Mouse (Mus musculus) heart, embryonic 15.5 days (tissue): ENCODE results near the gene Hdac8. TPM values are rescaled to one million over a fixed set of nuclear protein-coding genes. Genes with fewer than 3 reads are reported as not detected.

ENCODE experiments used
- ATAC-seq: fragments of 200-750 bp; cut with Nextera tagmentation; replicated peaks from 2 replicates; pipeline ENCODE4 v1.8.0; 2017; ENCODE audit warnings: low read depth, moderate TSS enrichment; ENCODE audit not compliant: insufficient number of reproducible peaks, insufficient read depth, low FRiP score
- H3K27ac ChIP-seq: fragments of 300-500 bp; sonication (generic); 2 replicates; pipeline ENCODE4 v1.5.1; 2015; ENCODE audit warnings: mild to moderate bottlenecking, inconsistent platforms
- H3K27me3 ChIP-seq: fragments of 300-500 bp; sonication (generic); 2 replicates; pipeline ENCODE4 v1.6.1; 2015; ENCODE audit warnings: inconsistent platforms
- H3K36me3 ChIP-seq: fragments of 300-500 bp; sonication (generic); 2 replicates; pipeline ENCODE4 v1.6.1; 2015; ENCODE audit warnings: mild to moderate bottlenecking, inconsistent platforms
- H3K4me1 ChIP-seq: fragments of 300-500 bp; sonication (generic); replicated peaks from 2 replicates; pipeline ENCODE4 v1.6.1; 2015; ENCODE audit warnings: inconsistent platforms
- H3K4me2 ChIP-seq: fragments of 300-500 bp; sonication (generic); 2 replicates; pipeline ENCODE4 v1.6.1; 2015; ENCODE audit warnings: inconsistent platforms, mild to moderate bottlenecking, moderate library complexity
- H3K4me3 ChIP-seq: fragments of 300-500 bp; sonication (generic); 2 replicates; pipeline ENCODE4 v1.5.1; 2015; ENCODE audit warnings: mild to moderate bottlenecking, inconsistent platforms
- H3K9ac ChIP-seq: fragments of 300-500 bp; sonication (generic); 2 replicates; pipeline ENCODE4 v1.6.1; 2015; ENCODE audit warnings: mild to moderate bottlenecking, inconsistent platforms
- H3K9me3 ChIP-seq: fragments of 300-500 bp; sonication (generic); replicated peaks from 2 replicates; pipeline ENCODE4 v1.6.1; 2016; ENCODE audit warnings: inconsistent platforms
- WGBS: fragments of 180-500 bp; shearing (Covaris S2); methylation state at CpG from one replicate; pipeline ENCODE4 v1.1.7; 2015; ENCODE audit warnings: mixed read lengths; 5-methylcytosine and 5-hydroxymethylcytosine counted together
- polyA plus RNA-seq: library from polyadenylated mRNA; unstranded; fragments of >200 nt; fragmentation: Nextera tagmentation; extraction: Ambion mirVana; gene quantifications from 2 replicates; pipeline ENCODE4 v1.2.1, GENCODE M21; 2015

Gene Hdac8
- polyA plus RNA-seq: 5.4 and 6.1 TPM in 2 replicates

DNA sequence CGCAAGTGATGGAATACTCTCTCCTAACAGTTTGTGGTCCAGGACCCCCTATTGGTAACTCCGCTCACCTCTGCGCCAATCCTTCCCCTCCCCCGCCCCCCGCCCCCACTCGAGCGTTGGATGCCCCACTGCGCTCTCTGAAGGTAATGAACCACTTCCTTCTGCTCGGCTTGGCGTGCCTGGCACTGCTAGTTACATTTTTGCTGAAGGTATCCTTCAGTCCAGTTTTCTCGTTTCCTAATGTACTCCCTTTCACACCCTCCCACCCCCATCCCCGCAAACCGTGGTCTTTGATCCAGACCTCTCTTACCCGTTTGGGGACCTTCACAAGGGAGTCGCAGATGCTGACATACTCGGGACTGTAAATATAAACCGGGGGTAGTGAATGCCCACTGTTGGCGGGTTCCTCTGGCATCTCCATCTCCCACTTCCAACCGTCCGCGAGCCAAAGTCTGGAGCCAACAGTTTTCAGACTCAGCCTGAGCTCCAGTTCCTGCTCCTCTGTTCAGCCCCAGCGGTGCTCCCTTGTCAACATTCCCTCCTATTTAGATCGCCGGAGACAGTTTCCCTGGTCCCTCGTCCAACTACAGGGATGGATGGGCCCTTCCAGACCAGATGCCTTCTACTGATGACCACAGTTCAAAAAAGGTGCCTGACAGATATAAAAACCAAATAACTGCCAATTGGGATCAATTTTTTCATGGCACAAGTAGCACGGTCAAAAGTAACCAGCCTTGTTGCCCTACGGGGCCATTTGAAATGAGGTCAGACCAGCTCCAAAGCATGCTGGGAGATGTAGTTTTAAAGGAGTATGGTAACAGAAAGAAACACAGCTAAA, at the start of gene Hdac8:
Hdac8 (minus strand) TSS at position 716 of the 838 bp plus-strand sequence.
- Histone ChIP-seq H3K4me2 (peak within 1 kb of the TSS; percentile 61), H3K9ac (peak within 1 kb of the TSS; percentile 46)
- WGBS: 8% methylated on average over 27 of the region's 27 CpGs

DNA sequence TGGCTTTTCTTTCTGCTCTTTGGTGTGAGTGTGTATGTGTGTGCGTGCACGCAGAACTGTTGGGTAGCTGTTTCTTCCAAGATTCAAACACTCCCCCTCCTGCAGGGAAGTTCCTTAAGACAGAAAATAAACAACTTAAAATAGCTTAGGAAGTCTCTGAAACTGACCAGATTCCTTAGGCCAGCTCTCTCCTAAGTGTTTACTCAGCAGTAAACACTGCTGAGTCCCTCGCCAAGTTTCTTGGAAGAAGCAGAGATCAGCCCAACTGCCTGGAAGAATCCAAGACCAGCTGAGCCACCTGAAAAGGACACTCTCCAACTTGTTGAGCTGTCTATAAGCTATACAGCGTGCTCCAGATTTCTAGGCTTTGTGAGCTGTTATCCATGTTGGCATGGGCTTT, 4.0 kb upstream of the Hdac8 start:
- ATAC-seq: no peak
- H3K9ac ChIP-seq: no peak overlapping the region
- WGBS: 59% methylated on average over 4 of the region's 4 CpGs

More for the DNA sequence above, at the start of gene Hdac8:
- H3K4me3 ChIP-seq: peak within 1 kb of the TSS; percentile 61
- ATAC-seq: peak; percentile 82
- no peaks in the 10 kb centered on the region for H3K36me3 ChIP-seq
- no peaks in the 10 kb centered on the region for H3K9me3 ChIP-seq
- peaks cover 3% of the 10 kb centered on the region; the same call in 1 of the 2 replicates for H3K4me1 ChIP-seq
- peak within 1 kb of the TSS; percentile 46 for H3K27ac ChIP-seq
- 0 out of 2 replicates have a peak, but pooled peaks cover 6% of the 10 kb centered on the region for H3K27me3 ChIP-seq

DNA sequence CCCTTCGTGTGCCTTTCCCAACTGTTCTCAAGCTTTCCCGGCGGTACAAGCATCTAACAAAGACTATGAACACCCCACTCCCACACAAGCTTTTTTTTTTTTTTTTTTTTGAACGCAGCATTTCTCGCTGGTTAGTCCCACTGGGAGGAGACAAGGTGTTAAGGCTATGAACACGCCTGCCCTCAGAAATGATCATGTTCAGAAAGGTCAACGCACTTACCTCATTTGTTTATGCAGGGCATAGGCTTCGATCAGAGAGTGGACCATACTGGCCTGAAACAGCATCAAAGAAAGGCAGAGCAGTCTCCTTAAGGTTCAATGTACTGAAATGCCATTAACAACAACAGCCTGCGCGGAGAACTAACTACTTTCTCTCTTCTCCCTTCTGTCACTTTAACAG, 980 bp downstream of the Hdac8 start:
- peak overlapping the region; percentile 61 for H3K4me3 ChIP-seq
- H3K36me3 ChIP-seq: no peaks in the 10 kb centered on the region
- H3K9ac ChIP-seq: peak overlapping the region; percentile 46
- H3K4me1 ChIP-seq: peaks cover 3% of the 10 kb centered on the region; the same call in 1 of the 2 replicates
- peak overlapping the region; percentile 61 for H3K4me2 ChIP-seq
- H3K27me3 ChIP-seq: 0 out of 2 replicates have a peak, but pooled peaks cover 6% of the 10 kb centered on the region
- ATAC-seq: no peak
- WGBS: 27% methylated on average over 10 of the region's 10 CpGs
- no peaks in the 10 kb centered on the region for H3K9me3 ChIP-seq
- no peak overlapping the region for H3K27ac ChIP-seq

More for the DNA sequence above, 4.0 kb upstream of the Hdac8 start:
- Histone ChIP-seq H3K27ac (no peak overlapping the region), H3K9me3 (no peaks in the 10 kb centered on the region), H3K27me3 (0 out of 2 replicates have a peak, but pooled peaks cover 6% of the 10 kb centered on the region), H3K4me2 (no peak overlapping the region), H3K4me3 (no peak overlapping the region), H3K36me3 (no peaks in the 10 kb centered on the region), H3K4me1 (peaks cover 3% of the 10 kb centered on the region; the same call in 1 of the 2 replicates)

DNA sequence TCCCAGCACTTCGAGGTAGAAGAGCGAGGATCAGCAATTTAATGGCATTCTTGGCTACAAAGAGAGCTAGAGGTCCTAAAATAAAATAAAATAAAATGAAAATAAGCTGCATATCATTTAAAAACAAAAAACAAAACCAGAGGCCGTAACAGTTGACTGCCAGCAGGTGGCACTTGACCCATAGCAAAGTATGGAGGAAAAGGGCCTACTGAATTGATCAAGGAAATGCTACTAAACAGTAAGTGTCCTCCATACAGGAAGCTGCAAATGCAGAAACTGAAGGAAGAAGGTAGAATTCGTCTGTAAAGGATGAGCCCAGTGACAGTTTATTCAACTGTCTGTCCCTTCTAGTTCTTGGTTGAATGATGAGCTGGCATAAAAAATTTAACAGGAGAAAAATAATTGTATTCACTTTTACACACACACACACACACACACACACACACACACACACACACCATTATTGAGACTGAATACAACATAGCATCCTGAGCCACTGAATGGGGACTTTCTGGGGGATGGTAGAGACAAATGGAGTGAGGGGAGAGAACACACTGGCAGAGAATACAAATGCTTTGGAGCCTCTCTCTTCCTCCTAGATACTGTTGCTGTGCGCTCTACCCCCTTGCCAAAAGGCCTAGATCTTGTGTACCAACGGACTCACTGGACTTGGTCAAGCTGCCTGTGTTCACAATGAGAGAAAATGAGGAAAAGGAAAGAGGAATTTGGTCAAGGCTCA, 11.0 kb downstream of the Hdac8 start:
- H3K4me1 ChIP-seq: no peaks in the 10 kb centered on the region
- no peaks in the 10 kb centered on the region for H3K9me3 ChIP-seq
- no peak for ATAC-seq
- no peak overlapping the region for H3K4me3 ChIP-seq
- 55% methylated on average over 6 of the region's 6 CpGs for WGBS
- H3K36me3 ChIP-seq: no peaks in the 10 kb centered on the region
- no peak overlapping the region for H3K4me2 ChIP-seq
- no peak overlapping the region for H3K9ac ChIP-seq
- H3K27me3 ChIP-seq: no peaks in the 10 kb centered on the region
- H3K27ac ChIP-seq: no peak overlapping the region

DNA sequence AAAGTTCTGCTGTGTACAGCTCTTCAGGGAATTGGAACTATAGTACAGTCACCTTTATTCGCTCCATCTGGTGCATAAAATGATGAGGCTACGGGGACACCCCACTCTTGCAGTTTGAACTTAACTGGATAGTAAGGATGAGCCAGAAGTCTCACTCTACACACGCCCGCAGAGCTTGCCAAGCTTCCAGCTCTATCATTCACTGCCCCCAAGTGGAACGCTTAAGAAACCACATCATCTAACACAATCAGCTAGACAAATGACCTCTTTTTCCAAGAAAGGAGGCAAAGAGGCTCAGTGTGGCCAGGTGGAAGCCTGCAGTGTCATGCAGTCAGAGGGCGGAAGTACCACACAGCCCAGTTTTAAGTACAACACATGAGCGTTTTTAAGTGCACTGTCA, 19.6 kb downstream of the Hdac8 start:
- Histone ChIP-seq H3K4me2 (no peak overlapping the region), H3K9ac (no peak overlapping the region), H3K27ac (no peak overlapping the region), H3K9me3 (no peaks in the 10 kb centered on the region), H3K27me3 (no peaks in the 10 kb centered on the region), H3K36me3 (no peaks in the 10 kb centered on the region), H3K4me3 (no peak overlapping the region), H3K4me1 (no peaks in the 10 kb centered on the region)
- no peak for ATAC-seq
- 81% methylated on average over 7 of the region's 7 CpGs for WGBS

DNA sequence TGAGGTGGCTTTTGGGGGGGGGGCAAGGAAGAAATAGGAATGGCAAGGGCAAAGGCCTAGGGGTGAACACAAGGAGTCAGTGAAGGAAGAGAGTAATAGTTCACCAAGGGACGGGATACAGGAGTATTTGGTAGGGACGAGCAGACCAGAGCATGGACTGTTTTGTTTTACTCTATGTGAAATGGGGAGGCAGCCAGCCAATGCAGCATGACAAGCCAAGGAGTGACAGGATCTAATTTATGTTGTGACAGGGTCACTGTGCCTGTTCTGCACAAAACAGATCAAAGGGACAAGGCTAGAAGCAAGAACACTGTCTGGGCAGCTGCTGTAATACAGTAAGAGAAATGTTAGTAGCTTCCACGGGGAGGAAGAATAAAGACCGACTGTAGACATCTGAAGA, 25.5 kb downstream of the Hdac8 start:
- no peak overlapping the region for H3K9ac ChIP-seq
- H3K27me3 ChIP-seq: no peaks in the 10 kb centered on the region
- no peak overlapping the region for H3K27ac ChIP-seq
- no peak for ATAC-seq
- no peaks in the 10 kb centered on the region for H3K4me1 ChIP-seq
- no peak overlapping the region for H3K4me2 ChIP-seq
- 55% methylated on average over 4 of the region's 4 CpGs for WGBS
- H3K36me3 ChIP-seq: no peaks in the 10 kb centered on the region
- H3K9me3 ChIP-seq: no peaks in the 10 kb centered on the region
- no peak overlapping the region for H3K4me3 ChIP-seq

DNA sequence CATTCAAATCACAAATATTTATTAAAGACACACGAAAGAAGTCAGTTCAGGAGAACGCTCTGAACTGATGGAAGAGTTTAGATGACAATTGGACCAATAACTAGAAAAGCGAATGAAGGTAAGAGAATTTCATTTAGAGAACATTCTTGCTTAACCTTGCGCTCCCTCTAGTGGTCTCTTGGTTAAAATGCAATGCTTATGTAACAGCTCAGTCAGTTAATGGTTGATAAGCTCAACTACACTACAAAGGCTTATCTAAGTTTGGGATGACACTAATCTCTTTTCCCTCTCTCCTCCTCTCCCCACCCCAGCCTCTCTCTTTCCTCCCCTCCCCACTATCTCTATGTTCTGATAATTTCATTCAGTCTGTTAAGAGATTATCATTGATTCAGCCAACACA, 26.2 kb downstream of the Hdac8 start:
- Histone ChIP-seq H3K4me1 (no peaks in the 10 kb centered on the region), H3K4me2 (no peak overlapping the region), H3K27ac (no peak overlapping the region), H3K36me3 (no peaks in the 10 kb centered on the region), H3K27me3 (no peaks in the 10 kb centered on the region), H3K9me3 (no peaks in the 10 kb centered on the region), H3K9ac (no peak overlapping the region), H3K4me3 (no peak overlapping the region)
- WGBS: 24% methylated on average over 4 of the region's 4 CpGs
- no peak for ATAC-seq

DNA sequence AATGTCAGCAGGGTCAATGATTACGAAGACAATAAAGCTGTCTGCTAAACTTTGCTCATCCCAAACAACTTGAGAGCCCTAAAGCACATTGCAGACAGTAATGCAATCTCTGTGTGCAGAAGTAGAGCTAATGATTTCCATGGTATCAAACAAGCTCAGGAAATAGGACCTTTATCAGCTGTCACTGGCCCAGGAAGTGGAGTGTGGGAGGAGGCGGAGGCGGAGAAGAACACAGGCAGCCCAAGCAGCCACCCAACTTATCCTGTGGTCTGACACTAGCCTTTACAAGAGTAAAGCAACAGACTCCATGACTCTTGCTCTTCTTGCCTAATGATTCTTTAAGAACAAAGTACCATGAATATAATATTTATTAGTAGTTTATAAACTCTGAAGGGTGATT, 26.7 kb downstream of the Hdac8 start:
- no peak overlapping the region for H3K4me2 ChIP-seq
- no peaks in the 10 kb centered on the region for H3K36me3 ChIP-seq
- no peaks in the 10 kb centered on the region for H3K4me1 ChIP-seq
- 55% methylated on average over 3 of the region's 3 CpGs for WGBS
- no peak for ATAC-seq
- no peak overlapping the region for H3K27ac ChIP-seq
- no peaks in the 10 kb centered on the region for H3K27me3 ChIP-seq
- no peak overlapping the region for H3K9ac ChIP-seq
- H3K4me3 ChIP-seq: no peak overlapping the region
- H3K9me3 ChIP-seq: no peaks in the 10 kb centered on the region

DNA sequence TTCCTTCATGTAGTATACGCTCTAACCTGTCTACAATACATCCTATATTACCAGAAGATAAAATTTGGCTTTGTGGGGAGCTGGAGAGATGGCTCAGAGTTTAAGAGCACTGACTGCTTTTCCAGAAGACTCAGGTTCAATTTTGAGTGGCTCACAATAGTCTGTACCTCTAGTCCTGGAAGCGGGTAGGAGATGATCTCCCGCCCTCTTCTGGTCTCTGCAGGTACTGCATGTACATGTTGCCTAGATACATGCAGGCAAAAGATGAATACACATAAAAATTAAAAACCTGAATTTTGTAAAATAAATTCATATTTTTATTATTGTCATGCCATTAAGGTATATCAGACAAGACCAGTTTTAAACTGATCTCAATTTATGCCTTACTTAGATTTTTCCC, 28.4 kb downstream of the Hdac8 start:
- no peak overlapping the region for H3K4me3 ChIP-seq
- H3K9me3 ChIP-seq: no peaks in the 10 kb centered on the region
- H3K4me2 ChIP-seq: no peak overlapping the region
- no peak for ATAC-seq
- H3K27ac ChIP-seq: no peak overlapping the region
- no peak overlapping the region for H3K9ac ChIP-seq
- no peaks in the 10 kb centered on the region for H3K27me3 ChIP-seq
- 28% methylated on average over 3 of the region's 3 CpGs for WGBS
- no peaks in the 10 kb centered on the region for H3K36me3 ChIP-seq
- H3K4me1 ChIP-seq: no peaks in the 10 kb centered on the region

DNA sequence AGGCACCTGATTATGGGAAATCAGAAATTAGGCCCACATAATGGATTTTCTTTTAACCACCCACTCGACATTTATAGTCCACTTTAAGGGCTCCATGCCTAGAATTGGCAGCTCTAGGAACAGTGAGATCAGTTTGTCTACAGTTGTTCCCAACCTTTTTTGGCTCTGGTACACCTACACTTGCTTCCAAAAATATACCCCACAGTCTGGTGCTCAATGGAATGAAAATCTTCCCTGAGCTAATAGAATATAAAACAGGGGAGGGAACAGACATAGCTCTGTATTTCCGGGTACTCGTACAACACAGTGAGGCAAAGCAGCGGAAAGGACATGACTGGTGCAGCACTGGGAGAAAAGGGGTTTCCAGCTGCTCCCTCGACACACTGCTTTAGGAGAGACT, 29.6 kb downstream of the Hdac8 start:
- Histone ChIP-seq H3K36me3 (no peaks in the 10 kb centered on the region), H3K4me1 (no peaks in the 10 kb centered on the region), H3K27me3 (no peaks in the 10 kb centered on the region), H3K9me3 (no peaks in the 10 kb centered on the region), H3K4me3 (no peak overlapping the region), H3K4me2 (no peak overlapping the region), H3K27ac (peak overlapping the region; percentile 62), H3K9ac (no peak overlapping the region)
- ATAC-seq: 0 out of 2 replicates have a peak, but pooled peaks have one; percentile 50
- WGBS: 61% methylated on average over 5 of the region's 5 CpGs

DNA sequence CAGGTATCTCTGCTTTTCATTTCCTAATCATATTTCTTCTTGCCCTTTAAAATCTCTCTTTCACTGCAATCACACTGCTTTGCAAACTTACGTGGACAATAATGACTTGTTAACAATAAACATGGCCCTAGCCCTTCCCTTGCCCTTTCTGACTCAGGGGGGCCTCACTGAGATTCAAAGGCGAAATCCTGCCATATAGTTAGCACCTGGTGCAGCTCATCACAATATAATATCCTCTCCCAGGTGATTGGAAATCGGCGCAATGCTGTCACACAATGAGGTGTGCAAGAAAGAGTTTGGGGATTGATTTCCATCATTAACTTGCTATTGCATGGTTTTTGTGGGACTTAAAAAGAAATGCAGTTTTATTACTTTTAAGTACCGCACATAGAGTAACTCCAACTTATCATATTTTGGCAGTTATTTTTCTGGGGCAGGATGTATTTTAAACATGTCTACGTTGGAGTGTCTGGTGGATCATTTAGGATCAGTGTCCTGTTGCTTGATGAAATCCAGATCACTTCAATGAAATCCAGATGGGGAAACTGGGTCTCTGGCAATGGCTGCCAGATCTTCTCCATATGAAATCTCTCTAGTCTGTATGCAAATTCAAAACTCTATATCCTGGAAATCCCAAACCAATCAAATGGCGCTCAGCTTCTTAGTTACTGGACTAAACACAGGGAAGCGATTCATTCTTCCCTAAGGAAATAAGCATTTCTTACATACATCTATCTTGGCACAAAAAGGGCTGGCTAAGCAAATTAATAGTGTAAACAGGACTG, 86.6 kb downstream of the Hdac8 start:
- 78% methylated on average over 8 of the region's 8 CpGs for WGBS

More for the DNA sequence above, 86.6 kb downstream of the Hdac8 start:
- ATAC-seq: no peak
- H3K9me3 ChIP-seq: no peaks in the 10 kb centered on the region
- no peaks in the 10 kb centered on the region for H3K36me3 ChIP-seq
- no peaks in the 10 kb centered on the region for H3K4me1 ChIP-seq
- no peak overlapping the region for H3K4me2 ChIP-seq
- peaks cover 8% of the 10 kb centered on the region for H3K27me3 ChIP-seq
- H3K9ac ChIP-seq: no peak overlapping the region
- no peak overlapping the region for H3K4me3 ChIP-seq
- H3K27ac ChIP-seq: no peak overlapping the region
